Mouse (Mus musculus) embryo, embryonic 10.5 days (tissue): ENCODE data around the gene Sp4.

Experiments used
- DNase-seq: peaks from one replicate; pipeline ENCODE4 v3.0.0-alpha.2; 2015; ENCODE audit warnings: low spot score

Sp4 gene

DNA sequence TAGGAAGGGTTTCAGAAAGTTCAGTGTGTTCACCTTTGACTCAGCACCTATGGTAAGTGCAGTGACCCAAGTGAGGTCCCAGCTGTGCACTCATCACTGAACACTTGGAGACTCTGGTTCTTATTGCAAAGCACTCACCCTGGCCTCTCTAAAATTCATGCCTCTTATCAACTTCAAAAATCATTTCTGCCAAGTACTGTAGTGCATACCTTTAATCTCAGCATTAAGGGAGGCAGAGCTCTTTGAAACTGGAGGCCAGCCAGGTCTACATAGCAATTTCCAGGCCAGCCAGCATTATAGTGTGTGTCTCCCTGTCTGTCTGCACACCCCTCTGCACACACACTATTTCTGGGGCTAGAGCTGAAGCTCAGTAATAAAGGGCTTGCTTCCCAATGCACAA lies 36.3 kb downstream of the Sp4 start:
- DNase-seq, result no peak

DNA sequence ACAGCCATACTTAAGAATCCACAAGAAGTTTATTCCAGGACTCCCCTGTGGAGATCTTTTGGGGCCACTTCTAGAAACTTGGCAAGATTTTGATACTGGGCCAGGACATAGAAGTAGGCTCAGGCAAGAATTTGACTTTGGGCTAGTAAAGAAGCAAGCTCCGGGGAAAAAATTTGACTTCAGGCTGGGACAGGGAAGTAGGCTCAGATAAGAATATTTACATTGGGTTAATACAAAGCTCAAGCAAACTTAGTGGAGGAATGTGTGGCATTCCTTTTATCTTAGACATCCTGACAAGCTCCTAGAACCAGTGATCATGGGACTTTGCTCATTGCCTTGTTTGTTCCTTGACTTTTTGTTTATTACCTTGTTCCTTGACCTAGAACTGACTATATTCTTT lies 37.4 kb downstream of the Sp4 start:
- no peak for DNase-seq

DNA sequence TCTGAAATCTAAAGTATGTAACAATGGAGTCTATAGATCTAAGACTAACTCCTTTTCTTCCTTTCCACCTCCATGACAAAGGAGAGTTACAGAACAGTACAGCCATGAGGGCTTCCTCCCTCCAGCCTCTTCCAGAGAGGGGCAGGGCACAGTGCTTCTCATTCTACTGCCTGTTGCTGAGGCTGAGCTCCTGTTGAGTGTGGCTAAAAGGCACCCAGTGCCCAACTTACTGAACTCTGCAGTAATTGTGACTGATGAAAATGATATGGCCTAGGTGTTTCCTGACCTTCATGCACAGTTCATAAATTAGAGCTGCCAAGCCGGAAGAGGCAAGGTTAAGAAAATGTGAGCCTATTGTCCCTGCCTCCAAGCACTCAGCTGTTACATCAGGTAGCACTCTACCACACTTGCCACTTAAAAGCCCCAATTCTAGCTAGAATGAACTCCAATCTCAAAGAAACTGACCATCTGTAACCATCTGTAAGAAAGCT lies 45.9 kb downstream of the Sp4 start:
- peak; percentile 2 for DNase-seq

DNA sequence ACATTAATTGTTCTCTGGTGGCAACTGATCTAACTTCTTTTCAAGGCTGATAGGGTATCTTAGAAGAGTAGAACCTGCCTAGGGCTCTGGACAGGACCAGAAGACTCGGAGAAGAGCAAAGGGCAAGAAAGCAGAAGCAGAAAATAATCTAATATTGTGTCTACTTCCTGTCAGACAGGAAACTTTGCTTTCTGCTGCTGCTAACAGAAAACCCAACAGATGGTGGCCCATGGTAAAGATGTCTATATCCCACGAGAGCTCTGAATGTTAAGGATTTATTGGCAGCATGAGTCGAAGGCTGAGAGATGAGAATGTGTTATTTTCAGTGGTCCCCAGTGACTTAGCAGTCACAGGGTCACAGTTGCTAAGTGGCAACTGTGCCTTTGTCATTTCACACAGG lies 80.1 kb downstream of the Sp4 start:
- DNase-seq, result no peak

DNA sequence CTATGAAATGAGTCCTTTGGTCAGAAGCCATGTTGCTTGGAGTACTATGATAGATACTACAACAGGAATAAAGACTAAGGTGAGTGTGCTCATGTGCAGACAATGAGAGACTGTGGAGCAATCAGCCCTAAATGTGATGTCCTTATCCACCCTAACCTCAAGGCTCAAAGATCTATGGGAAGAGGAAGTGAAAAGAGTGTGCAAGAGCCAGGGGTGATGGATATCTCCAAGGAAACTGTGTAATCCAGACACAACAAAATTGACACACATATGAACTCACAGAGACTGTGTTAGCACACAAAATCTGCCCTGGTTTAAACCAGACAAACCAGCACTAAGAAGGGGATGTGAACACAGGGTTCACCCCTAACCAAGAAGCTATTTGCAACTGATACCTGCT lies 81.2 kb downstream of the Sp4 start:
- DNase-seq, result no peak

DNA sequence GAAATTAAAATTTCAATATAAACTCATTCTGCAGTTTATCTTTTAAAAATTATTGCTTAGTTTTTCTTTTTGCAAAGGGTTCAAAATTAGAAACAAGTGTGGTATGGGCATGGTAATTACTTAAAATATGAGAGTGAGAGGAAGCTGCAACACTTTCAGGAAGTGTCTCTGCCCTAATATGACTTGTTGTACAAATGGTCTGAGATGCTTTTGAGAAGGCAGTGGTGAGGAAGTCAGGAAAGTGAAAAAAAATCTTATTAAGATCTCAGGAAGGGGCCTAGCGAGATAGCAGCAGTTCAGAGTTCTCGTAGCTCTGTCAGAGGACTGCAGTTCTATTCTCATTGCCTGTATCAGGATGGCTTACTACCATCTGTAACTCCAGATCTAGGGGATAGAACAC lies 89.1 kb downstream of the Sp4 start:
- DNase-seq, result no peak

DNA sequence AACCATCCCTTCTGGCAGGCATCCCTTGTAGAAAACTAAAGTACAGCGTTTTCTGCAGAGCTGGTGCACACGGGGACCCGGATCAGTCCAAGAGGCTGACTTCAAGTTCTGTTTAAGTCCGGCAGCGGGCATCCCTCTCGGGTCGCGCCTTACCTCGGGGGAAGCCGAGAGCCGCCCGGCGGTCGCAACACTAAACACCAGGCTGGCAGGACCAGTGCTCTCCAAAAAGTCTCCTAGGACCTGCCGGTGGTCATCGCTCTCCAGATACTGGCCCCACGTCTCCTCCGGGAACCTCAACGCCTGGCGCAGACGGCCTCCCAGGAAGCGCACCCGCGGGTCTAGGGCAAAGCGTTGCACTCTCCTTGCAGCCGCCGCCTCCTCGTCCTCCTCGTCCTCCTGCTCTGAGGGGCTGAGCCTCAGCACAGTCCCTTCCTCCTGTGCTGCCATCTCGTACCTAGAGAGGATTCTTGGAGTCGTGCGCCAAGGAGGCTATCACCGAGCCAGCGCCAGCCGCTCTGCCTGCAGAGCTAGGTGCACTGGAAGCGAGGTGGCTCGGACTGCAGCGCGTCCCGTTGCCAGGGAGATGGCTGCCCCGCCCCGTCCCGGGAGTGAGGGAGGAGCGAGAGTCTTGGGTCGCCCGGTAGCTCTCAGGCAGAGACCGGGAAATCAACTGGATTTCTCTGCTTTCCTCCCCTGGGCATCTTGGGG lies 102.7 kb downstream of the Sp4 start, which contains the start of gene Dnah11:
Gene Dnah11 (minus strand): TSS at position 658 of the 708 bp plus-strand sequence.
- DNase-seq, result peak; percentile 87

DNA sequence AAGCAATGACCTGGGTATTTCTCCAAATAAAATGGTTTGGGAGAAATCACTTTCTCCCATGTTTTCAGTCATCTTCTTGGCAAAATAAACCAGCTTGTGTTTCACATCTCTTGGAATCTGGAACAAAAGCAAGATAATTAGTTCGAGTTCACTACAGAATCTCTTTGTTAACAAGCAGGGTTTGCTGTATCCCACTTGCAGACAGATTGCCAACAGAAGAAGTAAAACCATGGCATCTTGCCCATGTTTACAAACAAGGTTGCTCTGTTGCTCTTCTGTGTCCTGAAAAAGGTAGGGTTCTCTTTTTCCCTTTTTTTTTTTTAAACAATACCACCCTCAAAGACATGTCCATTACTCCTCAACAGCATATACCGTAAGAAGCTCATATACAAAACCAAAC lies 104.7 kb downstream of the Sp4 start:
- no peak for DNase-seq

DNA sequence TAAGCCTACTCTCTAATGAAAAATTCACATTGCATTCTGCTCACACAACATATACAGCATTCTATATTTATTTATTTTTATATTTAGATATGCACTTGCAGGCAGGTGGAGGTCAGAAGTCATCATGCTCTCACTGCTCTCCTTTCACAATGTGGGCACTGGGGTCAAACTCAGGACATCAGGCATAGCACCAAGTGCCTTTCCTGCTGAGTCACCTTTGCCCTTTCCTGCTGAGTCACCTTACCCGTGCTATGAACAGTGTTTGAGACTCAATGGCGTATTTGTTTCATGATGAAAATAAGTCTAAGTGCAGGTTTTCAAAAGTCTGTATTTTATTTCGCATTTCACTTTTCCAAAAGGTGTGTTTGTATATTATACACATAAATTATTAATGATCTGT lies 111.7 kb downstream of the Sp4 start:
- peak; percentile 41 for DNase-seq

DNA sequence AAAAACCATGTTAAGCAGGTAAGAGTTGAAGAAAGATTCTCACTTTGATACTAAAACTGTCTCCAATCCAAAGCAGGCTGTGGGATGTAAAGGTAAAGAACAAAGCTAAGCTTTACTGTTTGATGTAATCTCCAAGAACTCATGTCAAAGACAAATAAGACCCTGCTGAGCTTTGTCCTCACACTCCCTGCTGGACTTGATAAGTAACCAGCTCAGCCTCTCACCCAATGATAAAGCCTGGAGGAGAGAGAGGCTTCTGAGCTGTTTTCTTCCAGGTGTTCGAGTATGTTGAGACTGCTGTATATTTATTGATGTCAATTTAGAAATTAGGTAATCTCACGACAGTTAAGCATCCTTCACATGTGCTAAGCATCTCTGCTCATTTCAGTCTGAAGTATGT lies 113.6 kb downstream of the Sp4 start:
- peak; percentile 35 for DNase-seq

DNA sequence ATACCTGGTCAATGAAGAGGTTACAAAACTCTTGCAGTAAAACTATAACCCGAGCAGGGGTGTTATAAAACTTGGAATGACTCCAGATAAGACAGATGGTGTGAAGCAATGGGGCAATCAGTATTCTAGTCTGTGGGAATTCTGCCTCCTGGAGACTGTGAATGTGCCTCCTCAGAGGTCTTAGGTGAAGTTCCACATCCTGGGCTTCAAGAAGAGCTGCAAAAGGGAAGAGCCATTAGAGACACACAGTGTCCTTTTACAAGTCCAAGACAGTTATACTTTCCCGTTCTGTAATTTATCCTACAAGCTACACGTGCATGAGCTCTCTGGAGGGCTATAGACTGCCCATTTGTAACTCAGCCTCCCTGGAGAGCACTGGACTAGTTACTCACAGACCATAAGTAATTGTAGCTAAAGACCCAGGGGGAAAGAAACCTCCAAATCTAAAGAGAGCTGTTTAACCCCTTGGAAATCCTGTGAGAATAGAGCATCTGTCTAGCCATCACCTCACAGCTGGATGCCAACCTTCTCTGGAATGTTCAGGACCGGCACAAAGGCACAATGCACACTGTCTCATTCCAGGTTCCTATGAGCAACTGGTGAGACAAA lies 114.3 kb downstream of the Sp4 start:
- peak; percentile 73 for DNase-seq

DNA sequence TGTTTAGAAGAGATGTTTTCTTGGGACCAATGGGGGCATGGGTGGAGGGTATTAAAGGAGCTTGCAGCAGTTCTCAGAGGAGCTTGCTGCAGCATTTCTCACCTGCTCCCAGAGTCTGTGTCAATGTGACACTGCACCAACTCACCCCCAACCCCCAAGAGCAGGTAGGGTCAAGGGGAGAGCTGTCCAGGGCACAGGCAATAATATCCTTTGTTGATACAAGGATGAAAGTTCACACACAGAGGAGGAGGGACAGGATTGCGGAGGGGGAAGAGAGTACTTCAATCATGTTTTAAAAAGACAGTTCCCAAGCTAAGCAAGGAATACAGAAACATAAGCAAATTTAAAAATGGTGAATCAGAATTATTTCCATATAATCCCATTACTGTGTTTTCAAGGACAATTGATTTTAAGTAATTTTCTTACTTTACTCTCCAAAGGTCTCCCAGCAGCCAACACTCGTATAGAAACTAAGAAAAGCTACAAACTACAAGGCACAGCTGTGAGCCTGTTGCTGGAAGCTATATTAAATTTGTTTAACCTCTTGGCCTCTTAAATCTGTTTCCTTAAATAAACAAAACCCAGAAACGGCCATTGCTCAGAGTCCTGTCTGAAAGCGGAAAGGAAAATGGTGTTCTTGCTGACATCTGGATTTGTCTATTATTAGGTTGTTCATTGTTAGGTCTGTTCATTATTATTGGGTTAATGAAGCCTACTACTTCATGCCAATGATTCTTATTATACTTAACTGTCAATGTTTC lies 114.9 kb downstream of the Sp4 start:
- DNase-seq, result peak; percentile 67
